Mouse (Mus musculus) splenic B cell, adult 2 months (primary cell): ENCODE measurements around the gene Hist1h3f.
"Not testable (repeated sequence)": the region's sequence is repeated elsewhere in the genome, so short reads cannot be mapped to it uniquely, and the experiment has no call there.

Experiments
- DNase-seq: peaks from one replicate; pipeline ENCODE4 v3.0.0-alpha.2; 2011; ENCODE audit warnings: low read depth, low spot score
- H3K27me3 ChIP-seq: 2 replicates; pipeline ENCODE4 v1.6.1; 2012; ENCODE audit warnings: mild to moderate bottlenecking, low read length, moderate library complexity, mixed read lengths; ENCODE audit not compliant: control insufficient read depth, poor library complexity, insufficient read depth, severe bottlenecking
- H3K36me3 ChIP-seq: 2 replicates; pipeline ENCODE4 v1.6.1; 2012; ENCODE audit warnings: mild to moderate bottlenecking, low read length, moderate library complexity, mixed read lengths; ENCODE audit not compliant: control insufficient read depth, poor library complexity, insufficient read depth, severe bottlenecking

The Hist1h3f gene

DNA sequence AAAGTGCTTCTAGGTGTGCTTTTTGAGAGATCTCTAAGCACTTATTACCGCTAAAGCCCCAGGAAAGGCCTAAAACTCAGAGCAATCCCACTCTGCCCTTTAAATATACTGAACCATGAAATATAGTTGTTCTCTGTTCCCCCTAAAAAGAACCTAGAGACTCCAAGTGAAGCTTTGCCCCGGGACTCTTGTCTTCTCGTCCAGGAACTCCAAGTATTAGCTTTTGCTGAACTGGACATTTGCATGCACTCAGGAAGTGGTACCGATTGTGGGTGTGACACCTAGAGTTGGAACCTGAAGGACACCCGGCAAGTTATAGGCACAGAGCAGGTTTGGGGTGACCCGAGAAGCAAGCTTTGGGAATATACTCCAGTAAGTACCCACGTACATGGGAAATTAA, 47.4 kb downstream of the Hist1h3f start:
- no peak for DNase-seq
- H3K36me3 ChIP-seq, result no peaks in the 10 kb centered on the region
- H3K27me3 ChIP-seq, result no peaks in the 10 kb centered on the region

DNA sequence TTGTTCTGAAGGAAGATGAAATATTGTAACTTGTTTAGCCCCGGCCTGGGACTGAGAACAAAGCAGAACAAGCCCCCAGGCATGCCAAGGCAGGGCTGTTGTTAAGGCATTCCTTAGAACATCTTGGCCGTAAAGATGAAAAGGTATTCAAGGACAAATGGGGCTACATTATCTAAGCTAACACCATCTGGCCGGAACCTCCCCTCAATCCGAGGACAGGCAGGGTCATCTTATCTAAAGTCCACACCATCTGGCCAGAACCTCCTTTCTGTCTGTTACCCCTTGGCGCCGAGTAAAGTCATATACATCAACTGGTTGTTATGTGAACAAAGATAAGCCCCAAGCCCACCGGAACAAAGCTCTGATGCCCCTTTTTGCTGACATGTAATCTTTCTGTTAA, 48.0 kb downstream of the Hist1h3f start:
- DNase-seq, H3K36me3 ChIP-seq, H3K27me3 ChIP-seq: not testable (repeated sequence)

DNA sequence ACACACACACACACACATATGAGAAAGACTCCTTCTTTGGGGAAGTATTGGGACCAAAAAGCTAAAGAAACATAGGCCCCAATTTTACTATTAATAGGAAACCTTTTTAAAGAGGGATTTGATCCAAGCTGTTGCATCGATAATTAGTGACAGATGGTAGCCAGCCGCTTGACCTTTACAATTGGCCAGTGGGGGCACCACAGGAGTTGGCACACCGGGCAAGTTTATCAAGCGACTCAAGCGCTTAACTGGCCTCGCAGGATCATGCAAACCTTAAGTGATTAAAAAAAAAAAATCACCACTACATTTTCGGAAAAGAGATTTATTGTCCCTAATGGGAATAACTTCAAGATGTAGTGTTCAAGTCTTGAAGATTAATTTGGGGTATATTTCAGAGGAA, 48.8 kb downstream of the Hist1h3f start:
- no peak for DNase-seq
- H3K36me3 ChIP-seq, result no peaks in the 10 kb centered on the region
- H3K27me3 ChIP-seq, result no peaks in the 10 kb centered on the region

DNA sequence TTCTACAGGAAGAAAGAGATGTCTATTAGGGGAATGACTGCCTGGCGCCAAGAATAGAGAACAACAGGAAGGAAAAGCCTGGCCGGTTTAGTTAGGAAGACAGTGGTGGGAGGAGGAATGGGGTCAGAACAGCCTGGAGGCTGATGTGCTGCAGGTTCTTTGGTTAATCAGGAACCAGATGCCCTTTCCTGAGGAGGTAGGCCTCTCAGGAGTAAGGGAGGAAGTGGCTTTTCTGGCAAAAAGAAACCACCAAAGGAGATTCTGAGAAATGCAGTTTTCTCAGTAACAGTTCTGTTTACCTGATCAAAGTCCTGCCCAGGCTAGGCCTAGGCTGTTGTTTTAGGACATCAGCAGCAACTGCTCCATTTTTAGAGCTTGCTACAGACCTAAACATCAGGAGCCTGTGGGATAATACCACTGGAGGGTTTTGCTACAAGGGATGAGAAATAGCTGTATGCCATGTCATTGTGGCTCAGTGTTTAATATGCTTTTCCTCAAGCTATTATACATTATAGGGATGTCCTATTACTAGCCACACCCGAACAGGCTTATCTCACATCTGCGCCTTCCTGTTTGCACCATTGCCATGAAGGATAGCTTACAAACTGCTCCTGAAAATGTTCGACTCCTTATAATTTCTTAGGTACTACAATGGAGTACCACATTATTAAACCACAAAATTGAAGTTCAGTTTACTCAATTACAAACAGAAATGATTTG, 49.4 kb downstream of the Hist1h3f start:
- no peaks in the 10 kb centered on the region for H3K36me3 ChIP-seq
- no peaks in the 10 kb centered on the region for H3K27me3 ChIP-seq
- DNase-seq, result no peak
